Mouse (Mus musculus) limb, embryonic 11.5 days (tissue): ENCODE data around the gene Tspan3. TPM values are rescaled to one million over a fixed set of nuclear protein-coding genes. Genes with fewer than 3 reads are reported as not detected.

Experiments used
- ATAC-seq: fragments of 200-750 bp; cut with Nextera tagmentation; 2 replicates; pipeline ENCODE4 v1.8.0; 2017; ENCODE audit warnings: low read depth; ENCODE audit not compliant: insufficient number of reproducible peaks, low FRiP score, low TSS enrichment
- DNase-seq: peaks from one replicate; pipeline ENCODE4 v3.0.0-alpha.2; 2015; ENCODE audit warnings: low spot score
- H3K27ac ChIP-seq: fragments of 300-500 bp; sonication (generic); replicated peaks from 2 replicates; pipeline ENCODE4 v1.5.1; 2014; ENCODE audit warnings: low read depth, mild to moderate bottlenecking, low read length
- H3K27me3 ChIP-seq: fragments of 300-500 bp; sonication (generic); 2 replicates; pipeline ENCODE4 v1.6.1; 2014; ENCODE audit warnings: mild to moderate bottlenecking, low read length, mixed read lengths; ENCODE audit not compliant: control insufficient read depth, insufficient read depth
- H3K36me3 ChIP-seq: fragments of 300-500 bp; sonication (generic); 2 replicates; pipeline ENCODE4 v1.6.1; 2014; ENCODE audit warnings: mild to moderate bottlenecking, low read length, moderate library complexity, mixed read lengths; ENCODE audit not compliant: control insufficient read depth, insufficient read depth
- H3K4me1 ChIP-seq: fragments of 300-500 bp; sonication (generic); 2 replicates; pipeline ENCODE4 v1.6.1; 2014; ENCODE audit warnings: low read length, mixed read lengths; ENCODE audit not compliant: control insufficient read depth, insufficient read depth
- H3K4me2 ChIP-seq: fragments of 300-500 bp; sonication (generic); 2 replicates; pipeline ENCODE4 v1.6.1; 2014; ENCODE audit warnings: low read depth, mild to moderate bottlenecking, moderate library complexity; ENCODE audit not compliant: severe bottlenecking
- H3K4me3 ChIP-seq: fragments of 300-500 bp; sonication (generic); 2 replicates; pipeline ENCODE4 v1.5.1; 2014; ENCODE audit warnings: low read depth, low read length
- H3K9ac ChIP-seq: fragments of 300-500 bp; sonication (generic); 2 replicates; pipeline ENCODE4 v1.6.1; 2014; ENCODE audit warnings: mild to moderate bottlenecking, low read length
- H3K9me3 ChIP-seq: fragments of 300-500 bp; sonication (generic); 2 replicates; pipeline ENCODE4 v1.6.1; 2016; ENCODE audit warnings: low read length; ENCODE audit not compliant: control insufficient read depth
- WGBS: fragments of 180-500 bp; shearing (Covaris S2); extraction: QIAGEN DNeasy Blood & Tissue Kit; methylation state at CpG from one replicate; pipeline ENCODE4 v1.1.7; 2014; 5-methylcytosine and 5-hydroxymethylcytosine counted together
- polyA plus RNA-seq: library from polyadenylated mRNA; unstranded; fragments of >200 nt; fragmentation: Nextera tagmentation; extraction: Ambion mirVana; gene quantifications from 2 replicates; pipeline ENCODE4 v1.2.1, GENCODE M21; 2014

The Tspan3 gene
- polyA plus RNA-seq, 1 experiment from 2014 or later: 432 TPM

GRCm38 (mm10) chr9:56146326-56146923 lies 18.9 kb downstream of the Tspan3 start:
- no peak for DNase-seq
- Histone ChIP-seq H3K4me1 (no peaks in the 10 kb centered on the region), H3K9me3 (no peaks in the 10 kb centered on the region), H3K27me3 (no peaks in the 10 kb centered on the region), H3K27ac (no peak overlapping the region), H3K9ac (no peak overlapping the region), H3K4me3 (no peak overlapping the region), H3K4me2 (no peak overlapping the region), H3K36me3 (peaks cover 7% of the 10 kb centered on the region; the same call in 1 of the 2 replicates)
- no peak for ATAC-seq
- 91% methylated on average over 16 of the region's 16 CpGs for WGBS

DNA sequence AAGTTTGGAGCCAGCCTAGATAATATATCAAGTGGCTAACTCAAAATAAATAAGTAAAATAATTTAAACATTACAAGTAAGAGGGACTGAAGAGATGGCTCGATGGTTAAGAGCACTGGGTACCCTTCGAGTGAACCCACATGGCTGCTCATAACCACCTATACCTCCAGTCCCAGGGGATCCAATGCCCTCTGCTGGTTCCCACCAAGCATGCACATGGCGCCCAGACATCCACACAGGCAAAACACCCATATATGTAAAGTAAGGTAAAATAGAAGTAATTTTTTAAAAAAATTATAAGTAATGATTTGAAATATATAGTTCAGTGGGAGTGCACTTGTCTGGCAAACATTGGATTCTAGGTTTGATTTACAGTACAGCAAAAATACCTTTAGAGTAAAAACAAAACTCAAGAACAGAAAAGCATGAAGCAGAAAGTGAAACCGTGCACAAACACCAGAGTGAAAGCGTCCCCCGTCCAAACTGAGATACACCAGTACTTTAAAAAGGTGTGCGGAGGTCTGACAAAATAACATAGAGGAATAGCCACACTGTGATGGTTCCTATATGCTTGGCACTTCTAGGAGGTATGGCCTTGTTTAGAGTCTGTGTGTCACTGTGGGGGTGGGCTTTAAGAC lies 20.8 kb downstream of the Tspan3 start:
- no peaks in the 10 kb centered on the region for H3K4me1 ChIP-seq
- peaks cover 13% of the 10 kb centered on the region; the same call in 1 of the 2 replicates for H3K36me3 ChIP-seq
- no peak overlapping the region for H3K9ac ChIP-seq
- H3K27ac ChIP-seq: no peak overlapping the region
- ATAC-seq (no peak), DNase-seq (no peak)
- H3K27me3 ChIP-seq: no peaks in the 10 kb centered on the region
- H3K4me2 ChIP-seq: no peak overlapping the region
- H3K9me3 ChIP-seq: no peaks in the 10 kb centered on the region
- H3K4me3 ChIP-seq: no peak overlapping the region
- WGBS: 93% methylated on average over 7 of the region's 7 CpGs

DNA sequence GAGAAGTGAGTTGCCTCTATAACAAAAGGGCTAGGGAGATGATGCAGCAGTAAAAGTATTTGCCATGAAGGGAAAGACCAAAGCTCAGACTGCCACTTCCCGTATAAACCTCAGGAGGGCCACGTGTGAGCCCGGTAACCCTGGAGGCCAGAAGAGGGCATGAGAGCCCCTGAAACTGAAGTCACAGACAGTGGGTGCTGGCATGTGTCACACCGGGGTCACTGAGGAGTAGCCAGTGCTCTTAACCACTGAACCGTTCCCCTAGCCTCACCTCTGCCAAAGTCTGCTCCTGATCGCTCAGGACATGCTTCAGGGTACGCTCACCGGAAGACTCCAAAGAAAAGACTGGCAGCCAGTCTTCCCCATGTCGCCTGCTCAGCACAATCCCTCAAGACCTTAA lies 23.5 kb downstream of the Tspan3 start:
- Histone ChIP-seq H3K4me1 (no peaks in the 10 kb centered on the region), H3K9me3 (no peaks in the 10 kb centered on the region), H3K9ac (no peak overlapping the region), H3K27me3 (no peaks in the 10 kb centered on the region), H3K4me3 (no peak overlapping the region), H3K4me2 (no peak overlapping the region), H3K36me3 (peaks cover 13% of the 10 kb centered on the region; the same call in 1 of the 2 replicates), H3K27ac (no peak overlapping the region)
- ATAC-seq (no peak), DNase-seq (no peak)
- 89% methylated on average over 9 of the region's 9 CpGs for WGBS

- no peak overlapping the region for H3K9ac ChIP-seq
- H3K4me2 ChIP-seq: no peak overlapping the region
- no peaks in the 10 kb centered on the region for H3K9me3 ChIP-seq
- H3K27ac ChIP-seq: no peak overlapping the region
- ATAC-seq: no peak
- H3K4me3 ChIP-seq: no peak overlapping the region
- H3K27me3 ChIP-seq: no peaks in the 10 kb centered on the region
- WGBS: 91% methylated on average over 4 of the region's 4 CpGs
- H3K36me3 ChIP-seq: peaks cover 8% of the 10 kb centered on the region
- H3K4me1 ChIP-seq: no peaks in the 10 kb centered on the region
- DNase-seq: no peak
These were observed 29.6 kb downstream of the Tspan3 start for GRCm38 (mm10) chr9:56135590-56136197.

DNA sequence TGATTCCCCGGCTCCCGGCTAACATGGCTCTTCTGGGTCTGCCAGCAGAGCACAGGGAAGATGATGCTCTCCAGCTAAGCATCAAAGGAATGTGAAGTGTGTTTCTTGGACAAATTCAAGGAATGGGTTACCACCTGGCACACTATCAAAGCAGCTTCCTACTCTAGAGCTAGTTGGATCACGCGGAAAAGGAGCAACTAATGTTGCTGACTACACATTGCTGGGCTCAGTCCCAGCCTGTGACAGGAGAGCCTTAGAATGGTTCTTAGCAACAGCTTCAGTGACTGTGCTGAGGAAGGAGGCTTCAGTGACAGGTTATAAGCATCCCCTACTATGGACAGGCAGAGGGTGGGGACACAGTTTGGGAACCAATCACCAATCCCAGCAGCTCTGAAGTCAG lies 30.7 kb downstream of the Tspan3 start:
- ATAC-seq (no peak), DNase-seq (no peak)
- H3K27me3 ChIP-seq: no peaks in the 10 kb centered on the region
- 96% methylated on average over 4 of the region's 4 CpGs for WGBS
- H3K27ac ChIP-seq: no peak overlapping the region
- H3K4me3 ChIP-seq: no peak overlapping the region
- no peaks in the 10 kb centered on the region for H3K9me3 ChIP-seq
- no peak overlapping the region for H3K9ac ChIP-seq
- peaks cover 8% of the 10 kb centered on the region for H3K36me3 ChIP-seq
- H3K4me2 ChIP-seq: no peak overlapping the region
- no peaks in the 10 kb centered on the region for H3K4me1 ChIP-seq

DNA sequence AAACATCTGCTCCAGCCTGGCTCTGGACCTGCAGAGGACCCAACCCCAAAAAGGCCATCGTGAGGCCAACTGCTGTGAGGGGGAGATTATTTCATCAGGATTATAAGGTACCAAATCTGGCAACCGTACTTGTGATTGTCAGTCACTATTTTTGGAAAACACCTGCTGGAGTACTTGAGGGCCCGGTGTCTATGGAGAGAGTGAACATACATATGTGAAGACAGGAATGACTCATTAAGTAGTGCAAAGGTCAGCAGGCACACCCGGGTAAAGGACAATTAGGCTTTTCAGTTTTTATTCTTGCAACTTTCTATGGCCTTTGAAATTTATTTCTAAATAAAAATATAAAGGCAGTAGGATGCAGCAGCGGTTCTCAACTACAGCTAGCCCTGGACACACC lies 31.3 kb downstream of the Tspan3 start:
- Histone ChIP-seq H3K36me3 (peaks cover 10% of the 10 kb centered on the region), H3K27ac (no peak overlapping the region), H3K4me2 (no peak overlapping the region), H3K4me3 (no peak overlapping the region), H3K4me1 (no peaks in the 10 kb centered on the region), H3K9ac (no peak overlapping the region), H3K9me3 (no peaks in the 10 kb centered on the region), H3K27me3 (no peaks in the 10 kb centered on the region)
- DNase-seq (no peak), ATAC-seq (no peak)
- 89% methylated on average over 5 of the region's 5 CpGs for WGBS

DNA sequence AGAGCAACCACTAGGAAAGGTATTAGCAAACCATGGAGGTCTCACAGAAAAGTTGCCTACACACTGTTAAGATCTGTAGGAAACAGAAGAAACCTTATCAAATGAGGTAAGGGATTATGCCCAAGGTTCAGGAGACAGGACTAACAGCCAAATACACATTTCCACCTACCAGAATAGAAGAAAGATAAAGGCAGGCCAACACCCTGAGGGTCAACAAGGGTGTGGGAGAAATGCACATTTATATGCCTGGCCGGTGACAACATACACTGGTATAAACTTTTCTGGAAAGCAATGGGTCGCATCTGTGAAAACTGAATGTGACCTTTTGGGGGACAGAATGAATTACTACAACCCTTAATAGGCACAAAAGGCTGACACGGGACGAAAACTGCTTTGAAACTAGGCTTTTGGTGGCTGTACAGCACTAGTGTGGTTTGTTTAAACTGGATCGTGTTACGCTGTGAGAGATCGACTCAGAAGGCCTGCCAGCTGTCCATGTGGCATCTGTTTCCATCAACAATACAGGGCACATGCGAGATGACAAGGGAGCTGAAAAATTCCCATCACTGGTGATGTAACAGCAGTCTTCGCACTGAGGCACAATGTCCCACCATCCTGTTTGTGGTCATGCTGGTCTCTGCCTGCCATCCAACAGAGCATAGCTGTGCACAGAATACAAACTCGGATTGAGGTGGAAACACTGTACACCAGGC lies 33.3 kb downstream of the Tspan3 start:
- no peak for DNase-seq
- no peaks in the 10 kb centered on the region for H3K9me3 ChIP-seq
- H3K4me2 ChIP-seq: no peak overlapping the region
- no peak for ATAC-seq
- no peak overlapping the region for H3K9ac ChIP-seq
- whole genome bisulfite sequencing: 70% methylated on average over 10 of the region's 10 CpGs
- no peak overlapping the region for H3K4me3 ChIP-seq
- H3K27me3 ChIP-seq: no peaks in the 10 kb centered on the region
- no peaks in the 10 kb centered on the region for H3K4me1 ChIP-seq
- peaks cover 10% of the 10 kb centered on the region for H3K36me3 ChIP-seq
- no peak overlapping the region for H3K27ac ChIP-seq

DNA sequence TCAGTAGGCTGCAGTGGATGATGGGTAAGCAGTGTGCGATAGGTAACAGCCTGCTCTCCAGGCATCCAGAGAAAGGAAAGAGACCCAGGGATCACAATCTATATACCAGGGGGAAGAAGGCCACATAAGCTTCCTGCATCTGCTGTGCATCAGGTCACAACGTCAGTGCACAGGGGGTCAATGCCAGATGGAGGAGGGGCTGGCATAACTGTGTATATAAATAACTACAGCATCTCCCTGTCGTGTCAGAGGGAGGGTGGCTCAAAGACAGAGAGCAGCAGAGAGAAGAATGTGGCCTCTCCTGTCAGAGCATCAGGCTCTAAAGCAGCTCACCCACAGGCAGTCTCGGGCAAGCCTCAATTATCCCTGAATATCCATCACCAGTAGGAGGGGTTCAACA lies 34.7 kb downstream of the Tspan3 start:
- no peak for ATAC-seq
- no peak for DNase-seq
- Histone ChIP-seq H3K9ac (no peak overlapping the region), H3K27me3 (no peaks in the 10 kb centered on the region), H3K4me3 (no peak overlapping the region), H3K9me3 (no peaks in the 10 kb centered on the region), H3K4me1 (no peaks in the 10 kb centered on the region), H3K4me2 (no peak overlapping the region), H3K36me3 (peaks cover 7% of the 10 kb centered on the region), H3K27ac (no peak overlapping the region)
- WGBS: 42% methylated on average over 4 of the region's 4 CpGs
